Mouse (Mus musculus) spleen, adult 2 months (tissue): ENCODE results near the gene C1rl. TPM values are rescaled to one million over a fixed set of nuclear protein-coding genes. Genes with fewer than 3 reads are reported as not detected.
"Not testable (repeated sequence)": the region's sequence is repeated elsewhere in the genome, so short reads cannot be mapped to it uniquely, and the experiment has no call there.

Source experiments
- DNase-seq, 2 experiments: peaks; one replicate each; pipeline versions ENCODE4 v3.0.0 to v3.0.0-alpha.2; 2012 to 2021; ENCODE audit warnings: low spot score in 2 of 2, low read depth in 1 of 2
- H3K27ac ChIP-seq: fragments of 200-500 bp; 2 replicates; pipeline ENCODE4 v1.5.1; 2012; ENCODE audit warnings: low read length, inconsistent platforms; ENCODE audit not compliant: insufficient read depth
- H3K27me3 ChIP-seq: fragments of 200-500 bp; 2 replicates; pipeline ENCODE4 v1.6.1; 2012; ENCODE audit warnings: mild to moderate bottlenecking, moderate library complexity, low read length, inconsistent platforms; ENCODE audit not compliant: control insufficient read depth, insufficient read depth
- H3K36me3 ChIP-seq: fragments of 200-500 bp; 2 replicates; pipeline ENCODE4 v1.6.1; 2012; ENCODE audit warnings: mild to moderate bottlenecking, low read length, inconsistent platforms; ENCODE audit not compliant: control insufficient read depth, insufficient read depth
- H3K4me1 ChIP-seq: fragments of 200-500 bp; 2 replicates; pipeline ENCODE4 v1.6.1; 2011; ENCODE audit warnings: inconsistent platforms; ENCODE audit not compliant: control insufficient read depth, insufficient read depth, insufficient read length
- H3K4me3 ChIP-seq: fragments of 200-500 bp; 2 replicates; pipeline ENCODE4 v1.5.1; 2011; ENCODE audit warnings: mild to moderate bottlenecking, inconsistent platforms; ENCODE audit not compliant: insufficient read depth, insufficient read length; ENCODE audit errors: extremely low read depth
- CTCF ChIP-seq: fragments of 200-500 bp; IDR thresholded peaks from 2 replicates; pipeline ENCODE4 v1.5.1; 2011; ENCODE audit warnings: mild to moderate bottlenecking, inconsistent platforms; ENCODE audit not compliant: insufficient read depth, insufficient read length, insufficient replicate concordance; ENCODE audit errors: extremely low read depth
- POLR2A ChIP-seq: fragments of 200-500 bp; IDR thresholded peaks from 2 replicates; pipeline ENCODE4 v1.6.1; 2011; ENCODE audit warnings: low read depth, low read length, inconsistent platforms
- WGBS: fragments of 180-500 bp; shearing (Covaris S2); methylation state at CpG from one replicate; pipeline ENCODE4 v1.1.7; 2018; 5-methylcytosine and 5-hydroxymethylcytosine counted together
- polyA plus RNA-seq: library from polyadenylated mRNA; depleted of rRNA; stranded (reverse); fragments of >200 nt; gene quantifications from 2 replicates; pipeline ENCODE4 v1.2.3, GENCODE M21; 2012

C1rl gene
- polyA plus RNA-seq, 1 experiment, result 1.3 TPM

DNA sequence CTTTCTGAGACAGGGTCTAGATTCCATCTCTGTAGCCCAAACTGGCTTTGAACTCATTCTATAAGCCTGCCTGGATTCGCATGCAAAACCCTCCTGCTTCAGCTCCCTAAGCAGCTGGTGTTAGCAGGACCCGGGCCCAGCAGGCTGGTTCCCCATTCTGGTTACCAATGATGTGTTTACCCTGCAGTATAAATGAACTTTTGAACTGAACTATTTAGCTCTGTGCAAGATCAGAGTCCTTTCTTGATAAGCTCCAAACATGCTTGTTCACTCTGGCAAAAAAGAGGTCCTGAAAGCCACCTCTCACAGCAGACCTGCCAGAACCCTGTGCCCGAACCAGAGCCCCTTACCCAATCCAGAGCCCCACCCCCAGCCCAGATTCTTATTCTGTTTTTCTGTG is 35.0 kb downstream of the C1rl start:
- H3K4me3 ChIP-seq, result no peak overlapping the region
- no peaks in the 10 kb centered on the region for H3K4me1 ChIP-seq
- H3K27me3 ChIP-seq, result no peaks in the 10 kb centered on the region
- no peak overlapping the region for H3K27ac ChIP-seq
- no peaks in the 10 kb centered on the region for H3K36me3 ChIP-seq
- TF ChIP-seq CTCF (no peak), POLR2A (no peak)
- DNase-seq, result no peak
- WGBS, result 85% methylated on average over 3 of the region's 3 CpGs

DNA sequence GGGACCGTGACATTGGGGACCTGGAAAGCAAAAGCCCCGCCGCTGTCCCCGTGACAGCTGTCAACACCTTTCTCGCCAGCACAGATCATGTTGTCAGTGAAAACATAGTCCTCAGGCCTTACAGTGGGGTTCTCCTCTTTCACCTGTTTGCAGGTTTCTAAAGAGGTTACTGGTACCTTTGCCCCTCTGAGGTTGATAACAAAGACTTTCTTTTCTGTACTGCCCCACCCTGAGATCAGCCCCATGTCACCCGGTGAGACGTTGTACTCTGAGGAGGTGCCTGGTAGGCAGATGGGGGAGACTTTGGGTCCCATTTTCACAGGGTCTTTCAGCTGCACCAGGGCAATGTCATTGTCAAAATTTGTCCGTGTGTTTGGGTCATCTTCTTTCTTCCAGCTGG is 38.2 kb downstream of the C1rl start:
- H3K36me3 ChIP-seq, result no peaks in the 10 kb centered on the region
- no peaks in the 10 kb centered on the region for H3K27me3 ChIP-seq
- no peak overlapping the region for H3K27ac ChIP-seq
- DNase-seq, result no peak
- no peak for TF ChIP-seq CTCF
- TF ChIP-seq POLR2A, result no peak
- H3K4me3 ChIP-seq, result no peak overlapping the region
- 91% methylated on average over 8 of the region's 8 CpGs for WGBS
- no peaks in the 10 kb centered on the region for H3K4me1 ChIP-seq

DNA sequence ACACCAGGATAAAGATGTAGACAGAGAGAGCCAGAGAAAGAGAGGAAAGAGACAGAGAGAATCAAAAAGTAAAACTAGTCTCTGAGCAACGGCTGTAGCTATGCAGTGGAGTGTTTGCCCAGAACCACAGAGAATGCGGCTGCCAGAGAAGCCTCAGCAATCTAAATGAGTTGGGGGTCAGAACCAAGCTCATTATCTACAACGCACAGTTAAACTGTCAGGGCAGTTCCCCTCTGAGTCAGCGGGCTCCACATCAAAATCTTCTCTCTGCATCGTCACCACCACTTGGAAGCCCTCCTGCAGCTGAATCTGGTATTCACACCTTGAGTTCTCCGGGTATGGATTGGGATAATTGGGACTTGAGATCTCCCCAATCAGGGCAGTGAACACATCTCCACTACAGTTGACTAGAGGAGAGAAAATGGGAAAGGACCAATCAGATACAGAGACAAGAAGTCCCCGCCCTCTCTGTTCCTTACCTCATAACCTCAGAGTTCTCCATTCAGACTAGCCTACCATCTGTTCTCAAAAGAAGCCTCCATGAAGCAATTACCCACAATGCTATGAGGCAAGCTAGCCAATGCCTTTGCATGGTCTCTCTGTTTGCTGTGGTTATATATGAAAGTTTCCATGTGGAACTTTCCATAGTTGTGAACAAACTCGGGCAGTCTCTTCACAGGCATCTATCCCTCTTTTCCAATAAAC is 43.4 kb downstream of the C1rl start:
- not testable (repeated sequence) for H3K27ac ChIP-seq, H3K36me3 ChIP-seq, H3K4me3 ChIP-seq, H3K4me1 ChIP-seq, DNase-seq, H3K27me3 ChIP-seq
- 77% methylated on average over 8 of the region's 8 CpGs for WGBS

DNA sequence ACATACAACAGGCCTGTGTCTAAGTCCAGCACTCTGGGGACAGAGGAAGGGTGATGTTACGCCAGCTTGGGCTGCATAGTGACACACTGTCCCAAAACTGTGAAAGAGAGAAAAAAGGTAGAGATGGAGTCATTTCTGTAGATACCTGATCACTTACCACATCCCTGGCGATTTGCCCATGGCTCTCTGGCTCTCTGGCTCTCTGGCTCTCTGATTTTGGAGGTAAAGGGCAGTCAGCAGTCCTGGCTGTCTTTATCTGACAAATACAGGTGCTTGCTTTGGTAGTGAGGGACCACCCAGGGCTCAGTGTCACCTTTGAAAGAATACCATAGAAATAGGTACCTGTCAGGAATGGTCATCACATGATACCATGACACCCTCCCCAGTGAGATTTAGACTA is 48.3 kb downstream of the C1rl start:
- not testable (repeated sequence) for H3K4me1 ChIP-seq, H3K27ac ChIP-seq, DNase-seq, H3K4me3 ChIP-seq, H3K36me3 ChIP-seq, H3K27me3 ChIP-seq
- 77% methylated on average over 2 of the region's 2 CpGs for WGBS

DNA sequence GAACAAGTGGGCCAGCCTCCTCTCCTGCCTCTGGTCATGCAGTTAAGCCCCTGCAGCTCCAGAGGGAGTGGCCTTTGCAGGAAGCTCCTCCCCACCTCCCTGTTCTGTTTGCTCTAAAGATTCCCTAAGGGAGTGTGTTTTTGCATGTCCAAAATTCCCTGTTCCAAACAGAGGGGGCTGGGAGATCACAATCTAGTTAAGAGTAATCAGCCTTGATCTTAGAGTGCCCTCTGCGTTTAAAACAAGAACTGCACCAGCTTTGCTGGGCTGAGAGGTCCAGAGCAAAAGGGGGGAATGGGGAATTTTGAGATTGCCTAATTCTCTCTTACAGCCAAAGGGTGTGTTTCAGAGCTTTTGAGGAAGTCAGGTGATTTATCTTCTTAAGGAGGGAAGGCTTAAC is 49.4 kb downstream of the C1rl start, which contains the start of gene C1s1:
Gene C1s1, minus strand, starts transcription at position 76 of the 400 bp plus-strand sequence.
- H3K27me3 ChIP-seq, H3K4me1 ChIP-seq, H3K27ac ChIP-seq, H3K4me3 ChIP-seq, H3K36me3 ChIP-seq: not testable (repeated sequence)
- peak; percentile 11; the same call in 1 of the 2 replicates for TF ChIP-seq CTCF
- 6% methylated on average over 1 of the region's 1 CpGs for WGBS
- peak in 1 of 2 experiments; percentile 5 for DNase-seq

DNA sequence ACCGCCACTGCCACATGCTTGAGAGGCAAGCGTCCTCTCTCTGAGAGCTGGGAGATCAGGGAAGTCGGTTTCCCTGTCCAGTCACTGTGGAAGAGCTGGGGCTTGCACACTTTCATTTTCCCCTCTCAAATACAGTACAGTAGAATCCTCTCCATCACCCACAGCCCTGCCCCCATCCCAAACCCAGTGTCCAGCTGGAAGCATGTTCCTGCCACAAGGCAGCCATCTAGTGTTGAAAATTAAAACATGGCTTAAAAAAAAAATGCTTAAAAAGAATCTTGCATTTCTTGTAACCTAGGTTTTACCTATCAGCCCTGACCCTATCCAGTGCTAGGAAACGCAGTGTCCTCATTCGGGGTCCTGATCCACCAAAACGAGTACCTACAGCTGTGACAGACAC is 51.6 kb downstream of the C1rl start:
- H3K27ac ChIP-seq, result no peak overlapping the region
- TF ChIP-seq POLR2A (no peak), CTCF (no peak)
- WGBS, result 72% methylated on average over 6 of the region's 6 CpGs
- no peaks in the 10 kb centered on the region for H3K27me3 ChIP-seq
- DNase-seq, result no peak
- no peaks in the 10 kb centered on the region for H3K36me3 ChIP-seq
- no peaks in the 10 kb centered on the region for H3K4me1 ChIP-seq
- no peak overlapping the region for H3K4me3 ChIP-seq

DNA sequence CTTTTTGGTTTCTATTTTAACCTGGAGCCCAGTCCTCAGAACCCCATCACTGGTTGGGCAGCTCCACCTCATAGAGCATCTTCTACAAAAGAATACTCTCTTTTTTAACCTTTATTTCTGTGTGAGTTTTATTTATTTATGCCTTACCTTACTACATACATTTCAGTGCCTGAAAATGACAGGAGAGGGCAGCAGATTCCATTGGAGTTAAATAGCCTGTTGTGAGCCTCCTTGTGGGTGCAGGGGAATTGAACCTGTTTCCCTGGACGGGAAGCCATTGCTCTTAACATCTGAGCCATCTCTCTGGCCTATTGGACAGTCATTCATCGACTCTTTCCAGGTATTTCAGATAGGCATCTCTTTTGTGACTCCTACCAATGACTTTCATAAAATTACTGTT is 52.5 kb downstream of the C1rl start:
- TF ChIP-seq POLR2A (no peak), CTCF (no peak)
- no peaks in the 10 kb centered on the region for H3K36me3 ChIP-seq
- no peak overlapping the region for H3K27ac ChIP-seq
- no peaks in the 10 kb centered on the region for H3K4me1 ChIP-seq
- 78% methylated on average over 2 of the region's 2 CpGs for WGBS
- DNase-seq, result no peak
- H3K4me3 ChIP-seq, result no peak overlapping the region
- H3K27me3 ChIP-seq, result no peaks in the 10 kb centered on the region

DNA sequence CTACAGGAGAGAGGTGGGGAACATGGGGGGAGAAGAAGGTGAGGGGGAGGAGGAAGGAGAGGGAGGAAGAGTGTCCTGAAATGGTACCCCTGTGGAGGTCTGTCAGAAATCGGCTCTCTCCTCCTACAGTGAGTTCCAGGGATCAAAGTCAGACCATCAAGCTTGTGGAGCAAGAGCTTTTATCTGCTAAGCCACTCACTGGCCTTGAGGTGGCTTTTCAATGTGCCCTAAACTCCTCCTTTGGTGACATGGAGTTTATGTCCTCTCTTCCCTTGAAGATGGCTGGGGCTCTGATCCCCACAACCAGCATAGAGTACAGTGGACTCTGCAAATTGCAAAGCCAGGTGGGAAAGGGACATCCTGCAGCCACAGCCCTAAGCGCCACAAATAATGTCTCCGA is 55.1 kb downstream of the C1rl start:
- 73% methylated on average over 3 of the region's 3 CpGs for WGBS
- not testable (repeated sequence) for H3K36me3 ChIP-seq, DNase-seq, H3K4me1 ChIP-seq, H3K4me3 ChIP-seq, H3K27me3 ChIP-seq, H3K27ac ChIP-seq
